Comparison of ENCODE assay signal across 27 mouse cellular contexts in genomic region chr9:63489156-63489555, GRCm38 (mm10).
DNase-seq lines count a peak whose midpoint lies in the region; ATAC-seq and TF ChIP-seq lines count a peak whose summit lies in the region.
"Had no signal": no experiment of that assay in that cellular context is flagged by ENCODE, and none has a peak within 500 bp of the region (broad histone marks: within the 10 kb centered on the region; RNA-seq: fewer than 3 reads in every experiment).

No protein-coding gene starts in this region.

- DNase-seq in embryo, embryonic 9.5 days (ENCODE audit: extremely low spot score), result peak; percentile 5
- DNase-seq in embryo, embryonic 11 days, result no peak
- peak; percentile 26 for DNase-seq in brain, embryonic 14.5 days (ENCODE audit: low read depth)
- peak; percentile 60 for DNase-seq in retina, postnatal 1 day
- no peak for DNase-seq in forebrain, embryonic 11.5 days (ENCODE audit: low spot score)
- DNase-seq: adrenal gland, adult 8-10 months; adrenal gland, postnatal 14 days; adrenal gland, postnatal 36 days; B cell, adult 2 months; cerebellum, adult 11 months; cerebellum, adult 18-20 months; cerebellum, adult 8-10 months; cerebellum, adult 9-11 months; cerebellum, postnatal 14 days; cerebellum, postnatal 36 days; forebrain, postnatal 0 days had no signal

- peaks cover 10% of the 10 kb centered on the region; the same call in 1 of the 2 replicates for H3K4me1 ChIP-seq in forebrain, embryonic 11.5 days (replicated peaks; ENCODE audit: control insufficient read depth, insufficient read depth, low read length)

- no peak overlapping the region for H3K27ac ChIP-seq in forebrain, embryonic 11.5 days (ENCODE audit: low read depth, low read length)
- H3K27ac ChIP-seq: embryonic facial prominence, embryonic 13.5 days; embryonic facial prominence, embryonic 15.5 days; forebrain, embryonic 10.5 days; forebrain, embryonic 13.5 days; forebrain, embryonic 15.5 days had no signal

- TF ChIP-seq POLR2A in brain, embryonic 14.5 days (IDR thresholded peaks at IDR 0.05; ENCODE audit: borderline replicate concordance, extremely low read depth, insufficient read depth, insufficient read length, poor library complexity, severe bottlenecking), result no peak

- no peak for ATAC-seq in forebrain, embryonic 11.5 days (replicated peaks; ENCODE audit: low FRiP score)
- ATAC-seq: activated CD4-positive, CD25-positive, alpha-beta regulatory T cell, adult 4 months; CD4-positive, CD25-positive, alpha-beta regulatory T cell, adult 4 months; forebrain, embryonic 13.5 days; forebrain, embryonic 15.5 days; forebrain, postnatal 0 days; Patski had no signal

- no peaks in the 10 kb centered on the region for H3K9me3 ChIP-seq in forebrain, embryonic 11.5 days (ENCODE audit: control insufficient read depth, low read length)
- H3K9me3 ChIP-seq: embryonic facial prominence, embryonic 13.5 days; embryonic facial prominence, embryonic 15.5 days; forebrain, embryonic 10.5 days; forebrain, embryonic 13.5 days; forebrain, embryonic 15.5 days; G1E had no signal

- peaks cover 30% of the 10 kb centered on the region for H3K27me3 ChIP-seq in forebrain, embryonic 11.5 days (ENCODE audit: control insufficient read depth, insufficient read depth, low read length)
- H3K27me3 ChIP-seq: CH12.LX had no signal

- no peaks in the 10 kb centered on the region for H3K36me3 ChIP-seq in forebrain, embryonic 11.5 days (ENCODE audit: control insufficient read depth, insufficient read depth, low read length)
- H3K36me3 ChIP-seq: embryonic facial prominence, embryonic 13.5 days; embryonic facial prominence, embryonic 15.5 days; forebrain, embryonic 10.5 days; forebrain, embryonic 15.5 days; G1E had no signal

- no peak overlapping the region for H3K4me2 ChIP-seq in forebrain, embryonic 11.5 days (ENCODE audit: low read depth, low read length, severe bottlenecking)
- H3K4me2 ChIP-seq: embryonic facial prominence, embryonic 13.5 days; embryonic facial prominence, embryonic 15.5 days; forebrain, embryonic 15.5 days had no signal

- TF ChIP-seq CTCF in brain, embryonic 14.5 days (IDR thresholded peaks at IDR 0.05; ENCODE audit: borderline replicate concordance, extremely low read depth, insufficient read depth, insufficient read length), result no peak

- WGBS in forebrain, embryonic 11.5 days, result 41% methylated on average over 6 of the region's 6 CpGs

- no peak overlapping the region for H3K4me3 ChIP-seq in forebrain, embryonic 11.5 days (ENCODE audit: low read depth, low read length)
- H3K4me3 ChIP-seq: embryonic facial prominence, embryonic 13.5 days; embryonic facial prominence, embryonic 15.5 days; erythroblast, embryonic 14.5 days; forebrain, embryonic 10.5 days; forebrain, embryonic 13.5 days; forebrain, embryonic 15.5 days had no signal

- H3K9ac ChIP-seq in forebrain, embryonic 11.5 days (ENCODE audit: low read length), result no peak overlapping the region
- H3K9ac ChIP-seq: embryonic facial prominence, embryonic 13.5 days; embryonic facial prominence, embryonic 15.5 days; forebrain, embryonic 13.5 days; forebrain, embryonic 15.5 days; forebrain, postnatal 0 days had no signal

Comparison
In these comparisons a context has a peak if more than half of its experiments do, and no peak if none do; other contexts are left out.
1. DNase-seq: peak in embryo, embryonic 9.5 days (single experiment), brain, embryonic 14.5 days (single experiment) and retina, postnatal 1 day (single experiment); none in embryo, embryonic 11 days (single experiment) and forebrain, embryonic 11.5 days (single experiment).